Mouse (Mus musculus) midbrain, embryonic 14.5 days (tissue): ENCODE measurements around the gene Snn. TPM values are rescaled to one million over a fixed set of nuclear protein-coding genes. Genes with fewer than 3 reads are reported as not detected.

ENCODE experiments used
- ATAC-seq: fragments of 200-750 bp; cut with Nextera tagmentation; 2 replicates; pipeline ENCODE4 v1.8.0; 2017; ENCODE audit warnings: moderate number of reproducible peaks, moderate library complexity; ENCODE audit not compliant: low FRiP score, low TSS enrichment
- DNase-seq: peaks from one replicate; pipeline ENCODE4 v3.0.0-alpha.2; 2015
- H3K27ac ChIP-seq: fragments of 300-500 bp; sonication (generic); replicated peaks from 2 replicates; pipeline ENCODE4 v1.5.1; 2014; ENCODE audit warnings: mild to moderate bottlenecking, low read depth, low read length, moderate library complexity
- H3K27me3 ChIP-seq: fragments of 300-500 bp; sonication (generic); 2 replicates; pipeline ENCODE4 v1.6.1; 2014; ENCODE audit warnings: low read length, control low read depth, mixed read lengths; ENCODE audit not compliant: control insufficient read depth, insufficient read depth
- H3K36me3 ChIP-seq: fragments of 300-500 bp; sonication (generic); 2 replicates; pipeline ENCODE4 v1.6.1; 2014; ENCODE audit warnings: low read length, control low read depth; ENCODE audit not compliant: control insufficient read depth, insufficient read depth
- H3K4me1 ChIP-seq: fragments of 300-500 bp; sonication (generic); 2 replicates; pipeline ENCODE4 v1.6.1; 2014; ENCODE audit warnings: mild to moderate bottlenecking, antibody characterized with exemption, low read length, control low read depth; ENCODE audit not compliant: control insufficient read depth, insufficient read depth
- H3K4me2 ChIP-seq: fragments of 300-500 bp; sonication (generic); 2 replicates; pipeline ENCODE4 v1.6.1; 2014; ENCODE audit warnings: mild to moderate bottlenecking, low read length, moderate library complexity
- H3K4me3 ChIP-seq: fragments of 300-500 bp; sonication (generic); replicated peaks from 2 replicates; pipeline ENCODE4 v1.5.1; 2014; ENCODE audit warnings: low read depth, low read length
- H3K9ac ChIP-seq: fragments of 300-500 bp; sonication (generic); replicated peaks from 2 replicates; pipeline ENCODE4 v1.6.1; 2014; ENCODE audit warnings: mild to moderate bottlenecking, low read length, moderate library complexity
- H3K9me3 ChIP-seq: fragments of 300-500 bp; sonication (generic); 2 replicates; pipeline ENCODE4 v1.6.1; 2016; ENCODE audit warnings: low read length, control low read depth, mixed read lengths; ENCODE audit not compliant: control insufficient read depth
- WGBS: fragments of 180-500 bp; shearing (Covaris S2); extraction: QIAGEN DNeasy Blood & Tissue Kit; methylation state at CpG from one replicate; pipeline ENCODE4 v1.1.7; 2014; 5-methylcytosine and 5-hydroxymethylcytosine counted together
- polyA plus RNA-seq: library from polyadenylated mRNA; unstranded; fragments of >200 nt; fragmentation: Nextera tagmentation; extraction: Ambion mirVana; gene quantifications from 2 replicates; pipeline ENCODE4 v1.2.1, GENCODE M21; 2014

Gene Snn
- polyA plus RNA-seq, 1 experiment from 2014 or later, result 169 TPM

DNA sequence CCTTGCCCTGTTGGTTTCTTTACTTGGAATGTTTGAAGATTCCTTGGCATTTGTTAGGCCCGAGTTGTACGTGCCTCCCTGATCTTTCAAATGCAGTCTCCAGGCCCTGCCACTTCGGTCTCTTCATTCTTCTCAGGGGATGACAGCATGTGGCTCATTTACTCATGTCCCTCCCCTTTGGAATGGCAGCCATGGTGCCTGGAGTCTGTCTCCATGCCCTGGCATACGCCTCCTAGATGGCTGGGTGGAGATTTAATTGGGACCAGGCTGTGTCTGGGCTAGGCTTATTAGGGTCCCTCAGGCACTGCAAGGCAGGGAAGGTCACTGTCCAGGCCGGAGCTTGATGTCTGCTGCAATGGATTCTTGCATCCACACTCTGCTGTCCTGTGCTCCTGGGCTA lies 4.8 kb upstream of the Snn start:
- DNase-seq, result no peak
- Histone ChIP-seq H3K9me3 (no peaks in the 10 kb centered on the region), H3K36me3 (no peaks in the 10 kb centered on the region), H3K4me3 (no peak overlapping the region), H3K4me1 (no peaks in the 10 kb centered on the region), H3K27me3 (no peaks in the 10 kb centered on the region), H3K27ac (no peak overlapping the region), H3K9ac (no peak overlapping the region), H3K4me2 (no peak overlapping the region)
- WGBS, result 75% methylated on average over 5 of the region's 5 CpGs
- no peak for ATAC-seq

DNA sequence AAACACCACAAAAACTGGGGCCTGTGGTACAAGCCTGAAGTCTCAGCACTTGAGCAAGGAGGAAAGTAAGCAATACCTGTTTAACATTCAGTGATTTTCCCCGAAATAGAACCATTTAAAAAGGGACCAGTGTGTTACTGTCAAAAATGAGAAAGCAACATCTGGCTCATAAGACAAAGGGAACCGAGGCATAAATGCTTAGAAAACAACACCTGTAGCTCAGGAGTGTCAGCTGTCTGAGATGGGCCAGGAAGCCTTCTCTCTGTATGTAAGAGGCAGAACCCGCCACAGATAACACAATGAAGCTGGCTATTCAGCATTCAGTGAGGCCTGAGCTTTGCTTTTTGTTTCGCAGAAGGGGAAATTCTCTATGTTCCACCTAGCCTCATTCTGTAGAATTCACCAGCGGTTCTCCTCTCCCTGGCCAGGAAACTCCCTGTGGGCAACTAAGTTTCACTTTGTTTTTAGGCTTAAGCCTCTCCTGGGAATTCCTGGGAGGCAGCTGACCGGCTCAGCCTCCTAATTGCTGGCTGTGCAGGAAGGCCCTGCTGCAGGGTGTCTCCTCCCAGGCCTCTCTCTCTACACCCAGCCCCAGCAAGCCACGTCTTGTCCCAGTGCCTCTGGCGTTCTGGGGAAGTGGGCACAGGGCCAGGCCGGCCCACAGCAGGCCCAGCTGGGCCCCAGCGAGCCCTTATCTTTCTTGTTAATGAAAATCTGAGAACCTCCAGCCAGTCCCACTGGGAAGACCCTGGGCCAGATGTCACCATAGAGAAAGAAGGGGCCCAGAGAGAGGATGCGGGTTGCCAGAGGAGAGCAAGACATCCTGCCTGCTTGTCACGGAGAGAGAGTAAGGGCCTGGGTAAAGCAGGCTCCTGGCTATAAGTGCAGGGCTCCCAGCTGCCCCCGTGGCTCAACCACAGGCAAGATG lies 2.3 kb downstream of the Snn start:
- Histone ChIP-seq H3K9me3 (no peaks in the 10 kb centered on the region), H3K4me3 (no peak overlapping the region), H3K27ac (peak overlapping the region; percentile 71), H3K4me1 (peaks cover 30% of the 10 kb centered on the region), H3K9ac (no peak overlapping the region), H3K4me2 (no peak overlapping the region; the same call in 1 of the 2 replicates), H3K36me3 (no peaks in the 10 kb centered on the region), H3K27me3 (no peaks in the 10 kb centered on the region)
- DNase-seq (peak; percentile 73), ATAC-seq (no peak)
- WGBS, result 14% methylated on average over 13 of the region's 13 CpGs

DNA sequence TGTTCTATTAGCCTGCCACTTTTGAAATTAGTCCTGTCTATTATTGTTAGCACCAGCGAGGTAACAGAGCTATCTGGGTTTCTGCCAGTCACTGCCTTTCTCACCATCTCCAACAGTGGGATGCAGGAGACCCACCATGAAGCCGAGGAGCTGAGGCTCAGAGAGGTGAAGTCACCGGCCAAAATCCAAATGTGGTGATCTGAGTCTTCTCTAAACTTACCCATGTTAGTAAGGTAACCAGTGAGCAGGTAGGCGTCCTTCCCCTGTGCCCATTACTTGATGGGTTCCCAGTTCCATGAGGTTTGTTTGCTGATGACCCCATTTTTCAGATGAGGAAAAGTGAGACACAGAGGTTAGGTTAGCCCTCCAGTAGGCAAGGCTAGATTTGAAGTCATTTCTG lies 3.6 kb downstream of the Snn start:
- H3K4me1 ChIP-seq, result peaks cover 43% of the 10 kb centered on the region

DNA sequence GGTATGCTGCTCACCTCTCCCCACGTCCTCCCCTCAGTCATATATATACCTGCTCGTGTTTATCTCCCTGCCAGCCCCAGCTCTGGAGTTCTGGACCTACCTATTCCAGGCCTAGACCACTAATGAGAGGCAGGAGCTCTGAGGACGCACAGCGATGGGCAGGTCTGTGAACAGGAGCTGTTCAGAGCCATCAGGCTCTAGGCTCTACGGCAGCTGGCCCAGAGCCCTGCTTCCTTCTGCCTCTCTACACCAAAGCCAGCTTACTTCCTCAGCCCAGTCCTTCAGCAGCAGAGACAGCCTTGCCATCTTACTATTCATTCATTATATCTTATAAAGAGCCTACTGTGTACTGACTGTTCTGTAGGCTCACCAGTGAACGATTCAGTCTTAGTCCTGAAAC lies 4.0 kb downstream of the Snn start:
- Histone ChIP-seq H3K27ac (no peak overlapping the region), H3K4me3 (no peak overlapping the region), H3K27me3 (no peaks in the 10 kb centered on the region), H3K4me1 (peaks cover 47% of the 10 kb centered on the region), H3K4me2 (peak overlapping the region; percentile 96; the same call in 1 of the 2 replicates), H3K9me3 (no peaks in the 10 kb centered on the region), H3K36me3 (no peaks in the 10 kb centered on the region), H3K9ac (no peak overlapping the region)
- 88% methylated on average over 6 of the region's 6 CpGs for WGBS
- no peak for DNase-seq
- no peak for ATAC-seq

More for the DNA sequence above, 3.6 kb downstream of the Snn start:
- ATAC-seq, result no peak
- DNase-seq, result no peak
- no peaks in the 10 kb centered on the region for H3K36me3 ChIP-seq
- no peak overlapping the region for H3K9ac ChIP-seq
- no peak overlapping the region for H3K4me2 ChIP-seq
- no peaks in the 10 kb centered on the region for H3K27me3 ChIP-seq
- WGBS, result 92% methylated on average over 4 of the region's 4 CpGs
- no peak overlapping the region for H3K4me3 ChIP-seq
- no peaks in the 10 kb centered on the region for H3K9me3 ChIP-seq
- no peak overlapping the region for H3K27ac ChIP-seq

DNA sequence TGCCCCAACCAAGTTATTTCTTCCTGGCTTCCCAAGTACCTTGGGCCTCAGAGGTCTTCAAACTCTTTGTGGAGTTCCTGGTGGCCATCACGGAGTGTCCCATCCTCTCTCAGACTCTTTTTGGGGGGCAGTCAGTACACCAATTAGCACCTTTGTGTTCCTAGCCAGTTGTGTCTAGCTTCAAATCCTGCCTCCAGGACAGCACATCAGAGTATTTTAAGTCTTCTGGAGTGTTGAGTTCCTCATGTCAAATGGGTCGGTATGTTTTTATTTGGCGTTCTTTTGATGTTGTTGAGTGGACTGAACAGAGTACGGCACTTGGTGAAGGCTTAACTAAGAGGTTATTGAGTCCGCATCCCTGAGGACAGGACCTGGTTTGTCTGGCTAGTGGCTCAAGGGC lies 4.7 kb downstream of the Snn start:
- H3K9me3 ChIP-seq, result no peaks in the 10 kb centered on the region
- ATAC-seq, result no peak
- H3K4me2 ChIP-seq, result peak overlapping the region; percentile 96
- peak overlapping the region; percentile 99 for H3K27ac ChIP-seq
- peak overlapping the region; percentile 85 for H3K4me3 ChIP-seq
- H3K4me1 ChIP-seq, result peaks cover 53% of the 10 kb centered on the region
- peak overlapping the region; percentile 42; the same call in 1 of the 2 replicates for H3K9ac ChIP-seq
- H3K27me3 ChIP-seq, result no peaks in the 10 kb centered on the region
- no peaks in the 10 kb centered on the region for H3K36me3 ChIP-seq
- WGBS, result 49% methylated on average over 5 of the region's 5 CpGs
- DNase-seq, result no peak

DNA sequence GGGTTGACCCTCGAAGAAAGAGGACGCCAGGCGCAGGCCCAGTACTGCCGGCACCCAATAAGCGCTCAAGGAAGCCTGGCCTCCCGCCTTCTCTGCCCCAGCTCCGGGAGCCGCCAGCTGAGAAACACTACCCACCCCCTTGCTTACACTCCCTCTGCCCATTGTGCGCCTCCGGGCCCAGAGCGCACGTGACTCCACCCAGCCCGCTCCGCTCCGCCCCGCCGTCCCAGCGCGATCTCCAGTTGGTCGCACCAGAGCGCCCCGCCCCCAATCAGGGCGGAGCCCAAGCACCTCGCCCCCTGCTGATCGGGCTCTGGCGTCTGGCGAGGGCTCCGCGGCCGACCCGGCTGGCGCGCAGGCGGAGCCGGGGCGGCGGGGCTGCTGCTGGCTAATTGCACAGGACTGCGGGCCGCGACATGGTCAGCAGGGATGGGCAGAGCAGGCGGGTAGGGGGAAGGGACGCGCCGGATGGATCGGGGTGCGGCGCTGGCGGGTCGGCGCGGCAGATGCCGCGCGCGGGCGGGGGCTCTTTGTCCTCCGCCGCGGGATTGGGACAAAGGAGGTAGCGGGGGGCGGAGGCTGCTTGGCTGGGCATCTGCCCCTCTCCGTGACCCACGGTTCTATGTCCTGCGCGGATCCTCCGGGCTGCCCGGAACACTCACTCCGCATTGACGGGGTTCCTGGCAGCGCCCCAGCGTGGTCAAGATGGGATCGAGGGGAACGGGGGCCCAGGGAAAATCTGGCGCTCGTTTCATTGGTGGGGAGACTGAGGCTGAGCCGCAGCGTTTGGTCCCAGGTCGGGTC lies 5.5 kb downstream of the Snn start, which contains the start of gene Litaf:
Gene Litaf, minus strand, starts transcription at position 129 of the 804 bp plus-strand sequence.
- peak within 1 kb of the TSS; percentile 96 for H3K4me2 ChIP-seq
- H3K4me3 ChIP-seq, result peak within 1 kb of the TSS; percentile 85
- peak within 1 kb of the TSS; percentile 98 for H3K9ac ChIP-seq
- peak within 1 kb of the TSS; percentile 99 for H3K27ac ChIP-seq
- H3K36me3 ChIP-seq, result 0 out of 2 replicates have a peak, but pooled peaks cover 2% of the 10 kb centered on the region
- H3K4me1 ChIP-seq, result peaks cover 53% of the 10 kb centered on the region
- ATAC-seq (peak; percentile 98), DNase-seq (peak; percentile 100)
- under 1% methylated on average over 78 of the region's 78 CpGs for WGBS
- H3K9me3 ChIP-seq, result no peaks in the 10 kb centered on the region
- no peaks in the 10 kb centered on the region for H3K27me3 ChIP-seq

DNA sequence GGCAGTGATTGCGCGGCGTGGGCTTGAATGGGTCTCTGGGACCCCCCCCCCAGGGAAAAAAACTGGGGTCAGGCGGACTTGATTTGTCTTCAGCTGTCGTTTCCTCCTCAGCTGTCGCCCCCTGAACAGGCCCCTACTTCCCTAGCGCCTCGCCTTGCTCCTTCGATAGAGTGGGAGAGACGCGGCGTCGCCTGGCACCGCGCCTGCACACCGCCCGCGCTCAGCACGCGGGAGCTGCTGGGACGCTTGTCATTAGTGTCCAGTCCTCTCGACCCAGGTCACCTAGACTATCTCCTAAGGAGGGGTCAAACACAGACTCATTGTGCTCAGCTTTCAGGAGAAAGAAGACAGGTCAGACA lies 6.1 kb downstream of the Snn start:
- H3K4me2 ChIP-seq, result peak overlapping the region; percentile 96
- under 1% methylated on average over 22 of the region's 22 CpGs for WGBS
- peak; percentile 82 for DNase-seq
- peaks cover 53% of the 10 kb centered on the region for H3K4me1 ChIP-seq
- peaks cover 8% of the 10 kb centered on the region; the same call in 1 of the 2 replicates for H3K36me3 ChIP-seq
- peak overlapping the region; percentile 98 for H3K9ac ChIP-seq
- peak overlapping the region; percentile 85 for H3K4me3 ChIP-seq
- H3K27ac ChIP-seq, result peak overlapping the region; percentile 99
- no peaks in the 10 kb centered on the region for H3K27me3 ChIP-seq
- no peaks in the 10 kb centered on the region for H3K9me3 ChIP-seq
- peak; percentile 40 for ATAC-seq

DNA sequence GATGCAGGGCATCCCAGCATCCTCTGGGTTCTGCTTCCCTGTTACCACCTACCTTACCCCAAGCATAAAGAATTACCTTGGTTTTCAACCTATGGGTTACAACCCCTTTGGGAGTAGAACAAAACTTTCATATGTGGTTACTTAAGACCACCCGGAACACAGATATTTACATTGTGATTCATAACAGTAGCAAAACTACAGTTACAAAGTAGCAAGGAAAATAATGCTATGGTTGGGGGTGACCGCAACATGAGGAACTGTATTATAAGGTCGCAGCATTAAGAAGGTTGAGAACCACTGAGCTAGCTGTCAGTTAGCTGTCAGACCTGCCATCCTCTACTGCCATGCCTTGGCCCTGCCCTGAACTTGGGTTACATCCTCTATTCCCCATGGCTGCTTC lies 7.9 kb downstream of the Snn start:
- Histone ChIP-seq H3K27me3 (no peaks in the 10 kb centered on the region), H3K9ac (0 out of 2 replicates have a peak overlapping the region, but pooled peaks have one; percentile 98), H3K9me3 (no peaks in the 10 kb centered on the region), H3K4me2 (peak overlapping the region; percentile 96), H3K27ac (no peak overlapping the region), H3K4me3 (no peak overlapping the region), H3K4me1 (peaks cover 49% of the 10 kb centered on the region), H3K36me3 (peaks cover 27% of the 10 kb centered on the region)
- WGBS, result 96% methylated on average over 3 of the region's 3 CpGs
- DNase-seq (no peak), ATAC-seq (no peak)
